Mouse (Mus musculus) midbrain, postnatal 0 days (tissue): ENCODE results near the gene St5. TPM values are rescaled to one million over a fixed set of nuclear protein-coding genes. Genes with fewer than 3 reads are reported as not detected.

ENCODE experiments used
- ATAC-seq: fragments of 200-750 bp; cut with Nextera tagmentation; 2 replicates; pipeline ENCODE4 v1.8.0; 2017; ENCODE audit warnings: moderate number of reproducible peaks, mild to moderate bottlenecking, moderate TSS enrichment, moderate library complexity; ENCODE audit not compliant: low FRiP score
- DNase-seq: peaks from one replicate; pipeline ENCODE4 v3.0.0-alpha.2; 2015; ENCODE audit warnings: low spot score
- H3K27ac ChIP-seq: fragments of 300-500 bp; sonication (generic); 2 replicates; pipeline ENCODE4 v1.5.1; 2014; ENCODE audit warnings: low read depth, mild to moderate bottlenecking, low read length, mixed read lengths
- H3K27me3 ChIP-seq: fragments of 300-500 bp; sonication (generic); 2 replicates; pipeline ENCODE4 v1.6.1; 2014; ENCODE audit warnings: low read length, control low read depth, mixed read lengths; ENCODE audit not compliant: insufficient read depth
- H3K36me3 ChIP-seq: fragments of 300-500 bp; sonication (generic); 2 replicates; pipeline ENCODE4 v1.6.1; 2014; ENCODE audit warnings: low read length, control low read depth, mixed read lengths; ENCODE audit not compliant: insufficient read depth
- H3K4me1 ChIP-seq: fragments of 300-500 bp; sonication (generic); 2 replicates; pipeline ENCODE4 v1.6.1; 2014; ENCODE audit warnings: mild to moderate bottlenecking, control low read depth, antibody characterized with exemption, low read length, mixed read lengths; ENCODE audit not compliant: insufficient read depth
- H3K4me2 ChIP-seq: fragments of 300-500 bp; sonication (generic); 2 replicates; pipeline ENCODE4 v1.6.1; 2014; ENCODE audit warnings: low read depth, mild to moderate bottlenecking, low read length, mixed read lengths; ENCODE audit not compliant: poor library complexity, severe bottlenecking
- H3K4me3 ChIP-seq: fragments of 300-500 bp; sonication (generic); 2 replicates; pipeline ENCODE4 v1.5.1; 2014; ENCODE audit warnings: low read depth, mild to moderate bottlenecking, low read length, moderate library complexity
- H3K9ac ChIP-seq: fragments of 300-500 bp; sonication (generic); replicated peaks from 2 replicates; pipeline ENCODE4 v1.6.1; 2014; ENCODE audit warnings: mild to moderate bottlenecking, low read length, moderate library complexity, mixed read lengths; ENCODE audit not compliant: poor library complexity, severe bottlenecking
- H3K9me3 ChIP-seq: fragments of 300-500 bp; sonication (generic); 2 replicates; pipeline ENCODE4 v1.6.1; 2016; ENCODE audit warnings: low read length, control low read depth
- CTCF ChIP-seq: IDR thresholded peaks from 2 replicates; pipeline ENCODE4 v1.5.1; 2016; ENCODE audit warnings: antibody characterized with exemption, mild to moderate bottlenecking
- WGBS: fragments of 180-500 bp; shearing (Covaris S2); extraction: QIAGEN DNeasy Blood & Tissue Kit; methylation state at CpG from one replicate; pipeline ENCODE4 v1.1.7; 2014; 5-methylcytosine and 5-hydroxymethylcytosine counted together
- polyA plus RNA-seq: library from polyadenylated mRNA; unstranded; fragments of >200 nt; fragmentation: Nextera tagmentation; extraction: Ambion mirVana; gene quantifications from 2 replicates; pipeline ENCODE4 v1.2.1, GENCODE M21; 2015
- total RNA-seq: library from RNA; depleted of rRNA; stranded (reverse); fragments of >200 nt; gene quantifications from 2 replicates; pipeline ENCODE4 v1.2.3, GENCODE M21; 2014

St5 gene
- total and polyA plus RNA-seq, 2 experiments from 2014 or later: 14.4 to 48.3 TPM

DNA sequence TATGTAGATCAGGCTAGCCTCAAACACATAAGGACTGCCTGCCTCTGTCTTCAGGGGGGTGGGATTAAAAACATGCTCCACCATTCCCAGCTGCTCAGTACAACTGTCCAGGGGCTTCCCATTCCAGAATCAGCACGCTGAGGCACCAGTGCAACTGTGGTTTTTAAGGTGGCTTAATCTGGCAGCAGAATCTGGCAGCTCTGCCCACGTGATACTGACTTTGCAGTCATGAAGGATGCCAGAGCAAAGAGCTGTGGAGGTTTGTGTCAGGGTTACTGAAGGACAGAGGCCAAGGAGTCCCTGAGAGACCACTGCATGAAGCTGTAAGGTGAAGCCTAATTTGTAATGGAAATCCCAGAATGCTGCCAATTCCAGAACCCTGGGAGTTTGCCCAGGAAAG, 192.6 kb downstream of the St5 start:
- H3K4me2 ChIP-seq: no peak overlapping the region
- WGBS: 68% methylated on average over 2 of the region's 2 CpGs
- no peaks in the 10 kb centered on the region for H3K27me3 ChIP-seq
- DNase-seq (no peak), ATAC-seq (no peak)
- no peak overlapping the region for H3K9ac ChIP-seq
- H3K27ac ChIP-seq: no peak overlapping the region
- H3K4me1 ChIP-seq: peaks cover 8% of the 10 kb centered on the region
- no peaks in the 10 kb centered on the region for H3K9me3 ChIP-seq
- no peak for TF ChIP-seq CTCF
- H3K4me3 ChIP-seq: no peak overlapping the region
- no peaks in the 10 kb centered on the region for H3K36me3 ChIP-seq

DNA sequence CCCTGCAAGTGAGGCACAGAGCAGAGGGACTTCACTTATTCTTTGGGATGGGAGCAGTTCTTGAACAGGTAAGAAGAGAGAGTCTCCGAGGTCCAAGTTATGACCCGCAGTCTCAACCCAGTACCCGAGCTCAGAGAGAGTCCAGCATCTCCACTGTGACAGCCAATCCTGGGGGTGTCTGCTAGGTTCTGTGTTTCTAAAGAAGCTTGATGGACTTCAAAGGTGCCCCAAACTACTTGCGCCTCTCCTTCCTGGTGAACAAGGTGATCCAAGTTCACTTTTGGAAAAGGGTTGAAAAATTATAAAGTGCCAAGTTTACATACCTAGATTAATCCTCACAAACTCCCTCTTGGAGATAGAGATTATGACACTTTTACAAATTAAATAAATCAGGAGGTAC, 195.4 kb downstream of the St5 start, which contains the start of gene Trim66:
TSS of gene Trim66 (minus strand) at position 101 of the 400 bp plus-strand sequence.
- H3K27me3 ChIP-seq: no peaks in the 10 kb centered on the region
- peaks cover 8% of the 10 kb centered on the region for H3K4me1 ChIP-seq
- no peak for TF ChIP-seq CTCF
- DNase-seq (no peak), ATAC-seq (no peak; the same call in 1 of the 2 replicates)
- H3K36me3 ChIP-seq: no peaks in the 10 kb centered on the region
- 0 out of 2 replicates have a peak within 1 kb of the TSS, but pooled peaks have one; percentile 36 for H3K9ac ChIP-seq
- H3K4me3 ChIP-seq: no peak within 1 kb of the TSS
- WGBS: 86% methylated on average over 4 of the region's 4 CpGs
- H3K4me2 ChIP-seq: peak within 1 kb of the TSS; percentile 28; the same call in 1 of the 2 replicates
- peak within 1 kb of the TSS; percentile 43 for H3K27ac ChIP-seq
- H3K9me3 ChIP-seq: no peaks in the 10 kb centered on the region

DNA sequence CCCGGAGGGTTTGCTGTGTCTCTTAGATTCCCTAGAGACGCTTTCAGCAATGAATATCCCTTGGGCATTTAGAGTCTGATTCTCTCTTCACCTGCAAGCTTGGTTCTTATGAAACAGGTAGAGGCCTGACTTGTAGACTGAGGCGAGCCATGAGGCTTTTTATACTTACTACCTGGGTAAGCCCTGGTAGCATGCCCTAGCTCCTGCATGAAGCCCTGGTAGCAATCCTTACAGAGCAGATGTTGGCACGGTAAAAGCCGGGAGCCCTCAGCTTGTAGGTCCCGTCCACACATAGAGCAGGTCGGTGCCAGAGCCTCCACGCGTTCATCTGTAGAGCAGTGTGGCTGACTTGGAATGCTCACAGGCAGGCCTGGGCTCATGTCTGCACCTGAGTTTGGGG, 195.8 kb downstream of the St5 start:
- TF ChIP-seq CTCF: no peak
- peak; percentile 42 for ATAC-seq
- H3K27me3 ChIP-seq: no peaks in the 10 kb centered on the region
- peak overlapping the region; percentile 28; the same call in 1 of the 2 replicates for H3K4me2 ChIP-seq
- peaks cover 8% of the 10 kb centered on the region for H3K4me1 ChIP-seq
- H3K9ac ChIP-seq: 0 out of 2 replicates have a peak overlapping the region, but pooled peaks have one; percentile 36
- H3K36me3 ChIP-seq: no peaks in the 10 kb centered on the region
- DNase-seq: no peak
- WGBS: 42% methylated on average over 9 of the region's 9 CpGs
- H3K9me3 ChIP-seq: no peaks in the 10 kb centered on the region
- H3K27ac ChIP-seq: peak overlapping the region; percentile 43
- H3K4me3 ChIP-seq: no peak overlapping the region

DNA sequence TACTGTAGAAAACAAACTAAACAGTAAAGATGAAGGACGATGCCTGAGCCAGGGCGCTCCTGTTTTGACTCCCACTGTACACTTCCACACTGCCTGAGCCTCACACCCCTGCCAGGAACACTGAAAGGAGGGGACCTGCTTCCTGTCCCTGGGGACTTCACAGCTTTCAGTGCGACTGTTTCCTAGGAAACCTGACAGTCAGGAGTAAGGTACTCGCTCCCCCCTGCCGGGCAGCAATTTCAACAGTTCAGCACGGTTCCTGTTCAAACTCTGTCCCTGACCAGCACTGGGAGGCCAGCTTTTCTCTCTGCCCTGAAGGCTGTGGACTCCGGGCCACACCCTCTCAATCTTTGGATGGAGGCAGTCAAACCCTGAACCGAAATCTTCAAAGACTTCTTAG, 196.3 kb downstream of the St5 start:
- ATAC-seq (peak; percentile 72), DNase-seq (peak; percentile 73)
- WGBS: 3% methylated on average over 8 of the region's 8 CpGs
- H3K36me3 ChIP-seq: no peaks in the 10 kb centered on the region
- no peaks in the 10 kb centered on the region for H3K9me3 ChIP-seq
- H3K4me3 ChIP-seq: no peak overlapping the region
- no peaks in the 10 kb centered on the region for H3K27me3 ChIP-seq
- peak overlapping the region; percentile 28; the same call in 1 of the 2 replicates for H3K4me2 ChIP-seq
- H3K9ac ChIP-seq: 0 out of 2 replicates have a peak overlapping the region, but pooled peaks have one; percentile 36
- H3K4me1 ChIP-seq: peaks cover 8% of the 10 kb centered on the region
- peak overlapping the region; percentile 43 for H3K27ac ChIP-seq
- no peak; the same call in 1 of the 2 replicates for TF ChIP-seq CTCF

DNA sequence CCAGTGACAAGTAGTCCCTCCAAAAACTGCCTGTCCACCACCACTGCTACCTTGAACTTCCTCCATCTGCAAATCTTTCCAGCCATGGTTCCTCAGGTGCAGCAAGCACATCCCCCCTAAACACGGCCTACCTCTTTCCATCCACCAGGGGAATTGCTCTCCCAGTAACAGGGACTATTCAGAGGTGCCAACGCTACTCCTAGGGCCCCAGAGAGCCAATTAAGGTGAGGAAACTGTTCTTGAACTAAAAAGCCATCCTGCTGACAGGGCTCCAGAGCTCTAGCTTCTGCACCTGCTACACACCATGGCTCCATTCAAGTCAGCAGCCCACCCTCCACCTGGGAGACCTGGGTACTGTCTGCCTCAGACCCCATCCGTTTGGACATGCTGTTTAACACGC, 205.9 kb downstream of the St5 start:
- Histone ChIP-seq H3K9me3 (no peaks in the 10 kb centered on the region), H3K4me2 (no peak overlapping the region), H3K27me3 (no peaks in the 10 kb centered on the region), H3K36me3 (no peaks in the 10 kb centered on the region), H3K4me3 (no peak overlapping the region), H3K27ac (no peak overlapping the region), H3K4me1 (peaks cover 13% of the 10 kb centered on the region), H3K9ac (no peak overlapping the region)
- DNase-seq: no peak
- peak; percentile 5; the same call in 1 of the 2 replicates for TF ChIP-seq CTCF
- WGBS: 50% methylated on average over 4 of the region's 4 CpGs
- ATAC-seq: no peak

DNA sequence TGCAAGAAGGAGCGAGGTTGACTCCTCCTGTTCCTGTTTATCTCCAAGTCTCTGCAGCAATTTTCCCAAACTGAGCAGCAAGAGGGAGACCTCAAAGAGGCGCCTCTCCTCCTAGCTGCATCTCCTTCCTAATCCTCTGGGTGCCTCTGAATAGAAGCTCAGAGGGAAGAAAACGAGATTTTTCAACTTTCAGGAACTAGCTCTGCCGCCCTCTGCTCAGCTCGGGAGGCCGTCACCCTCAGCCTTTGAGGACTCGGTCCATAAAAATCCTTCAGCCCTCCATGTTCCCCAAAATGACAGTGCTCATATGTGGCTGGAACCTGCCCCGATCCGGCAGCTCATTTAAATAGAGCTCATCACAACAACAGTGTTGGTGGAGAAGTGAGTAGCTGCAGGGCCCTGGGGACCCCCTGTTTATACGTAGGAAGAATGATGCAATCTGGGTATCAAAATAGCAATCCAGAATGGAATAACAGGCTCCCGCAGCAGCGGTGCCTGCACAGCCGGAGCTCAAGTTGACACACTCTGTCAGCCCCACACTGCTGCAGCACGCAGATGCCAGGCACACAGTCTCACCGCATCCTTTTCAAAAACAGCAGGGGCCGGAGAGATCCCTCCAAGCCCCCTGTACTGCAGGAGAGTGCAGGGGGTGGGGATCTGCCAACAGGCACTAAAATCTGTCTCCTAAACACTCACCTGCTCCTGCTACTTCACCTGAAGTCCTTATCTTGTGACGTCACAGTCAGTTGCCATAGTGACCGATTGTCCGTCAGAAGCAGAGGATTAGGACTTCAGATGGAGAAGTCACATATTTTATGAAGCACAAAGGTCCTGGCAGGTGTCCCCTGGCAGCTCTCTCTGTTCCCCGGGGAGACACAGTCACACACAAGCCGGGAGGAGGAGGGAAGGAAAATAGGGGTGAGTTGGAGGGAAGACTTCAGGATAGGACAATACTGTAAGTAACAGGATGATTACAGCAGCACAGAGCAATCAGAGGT, 209.8 kb downstream of the St5 start:
- peak; percentile 42 for TF ChIP-seq CTCF
- peak overlapping the region; percentile 60 for H3K4me2 ChIP-seq
- no peaks in the 10 kb centered on the region for H3K36me3 ChIP-seq
- WGBS: 3% methylated on average over 21 of the region's 21 CpGs
- H3K4me1 ChIP-seq: peaks cover 18% of the 10 kb centered on the region
- no peaks in the 10 kb centered on the region for H3K9me3 ChIP-seq
- H3K9ac ChIP-seq: peak overlapping the region; percentile 57
- peak overlapping the region; percentile 71 for H3K27ac ChIP-seq
- no peaks in the 10 kb centered on the region for H3K27me3 ChIP-seq
- ATAC-seq: peak; percentile 78
- peak overlapping the region; percentile 37 for H3K4me3 ChIP-seq
- peak; percentile 70 for DNase-seq
